Mouse (Mus musculus): Measurements from ENCODE around the gene Cdk8. TPM values are rescaled to one million over a fixed set of nuclear protein-coding genes. Genes with fewer than 3 reads are reported as not detected.

Gene Cdk8
- polyA plus RNA-seq, 1 experiment = 31.7 TPM

GRCm38 (mm10) chr5:146349183-146349582 is 118.2 kb downstream of the Cdk8 start:
- H3K27ac ChIP-seq (ENCODE audit: insufficient read depth, low read depth, low read length) = no peak overlapping the region
- H3K4me3 ChIP-seq (ENCODE audit: low read depth, low read length) = no peak overlapping the region

GRCm38 (mm10) chr5:146350784-146351183 is 119.8 kb downstream of the Cdk8 start:
- TF ChIP-seq POLR2A (IDR thresholded peaks at IDR 0.05; ENCODE audit: low read depth, low read length) = no peak
- Histone ChIP-seq H3K4me3 (ENCODE audit: low read depth, low read length) (no peak overlapping the region), H3K27me3 (ENCODE audit: control insufficient read depth, insufficient read depth, low read length) (no peaks in the 10 kb centered on the region), H3K4me1 (ENCODE audit: control insufficient read depth, insufficient read depth, insufficient read length, low read length) (no peaks in the 10 kb centered on the region), H3K27ac (ENCODE audit: insufficient read depth, low read depth, low read length) (no peak overlapping the region), H3K36me3 (ENCODE audit: control insufficient read depth, insufficient read depth, low read length) (no peaks in the 10 kb centered on the region)
- 80% methylated on average over 11 of the region's 11 CpGs for WGBS

More at GRCm38 (mm10) chr5:146349183-146349582, 118.2 kb downstream of the Cdk8 start:
- no peaks in the 10 kb centered on the region for H3K4me1 ChIP-seq (ENCODE audit: control insufficient read depth, insufficient read depth, insufficient read length, low read length)
- 65% methylated on average over 3 of the region's 3 CpGs for WGBS
- TF ChIP-seq CTCF (IDR thresholded peaks at IDR 0.05; ENCODE audit: extremely low read depth, insufficient read length, insufficient replicate concordance, low read depth, low read length) (no peak), POLR2A (IDR thresholded peaks at IDR 0.05; ENCODE audit: low read depth, low read length) (no peak)
- H3K36me3 ChIP-seq (ENCODE audit: control insufficient read depth, insufficient read depth, low read length) = no peaks in the 10 kb centered on the region
- H3K27me3 ChIP-seq (ENCODE audit: control insufficient read depth, insufficient read depth, low read length) = no peaks in the 10 kb centered on the region

- no peaks in the 10 kb centered on the region for H3K36me3 ChIP-seq (ENCODE audit: control insufficient read depth, insufficient read depth, low read length)
- no peaks in the 10 kb centered on the region for H3K4me1 ChIP-seq (ENCODE audit: control insufficient read depth, insufficient read depth, insufficient read length, low read length)
- H3K27ac ChIP-seq (ENCODE audit: insufficient read depth, low read depth, low read length) = no peak overlapping the region
- H3K27me3 ChIP-seq (ENCODE audit: control insufficient read depth, insufficient read depth, low read length) = no peaks in the 10 kb centered on the region
- WGBS = 81% methylated on average over 7 of the region's 7 CpGs
- H3K4me3 ChIP-seq (ENCODE audit: low read depth, low read length) = no peak overlapping the region
- no peak for TF ChIP-seq POLR2A (IDR thresholded peaks at IDR 0.05; ENCODE audit: low read depth, low read length)
- TF ChIP-seq CTCF (IDR thresholded peaks at IDR 0.05; ENCODE audit: extremely low read depth, insufficient read length, insufficient replicate concordance, low read depth, low read length) = no peak
Observed at GRCm38 (mm10) chr5:146352006-146352405, 121.0 kb downstream of the Cdk8 start.

Other genes with a start within 250 kb of the Cdk8 start
- 5.2 and 8.3 TPM in 2 replicates for gene Cyp3a25, start 221.6 kb upstream of the Cdk8 start, polyA plus RNA-seq (2012; rRNA removed)
- gene Cyp3a59, start 152.0 kb upstream of the Cdk8 start, polyA plus RNA-seq (2012; rRNA removed) = 0.06 and 0.08 TPM in 2 replicates
- gene Gm5565, start 70.7 kb upstream of the Cdk8 start, polyA plus RNA-seq (2012; rRNA removed) = not detected in 2 replicates
- gene Gm6309, start 60.5 kb upstream of the Cdk8 start, polyA plus RNA-seq (2012; rRNA removed) = not detected in 2 replicates
- 0.14 and 0.33 TPM in 2 replicates for gene 1700001J03Rik, start 45.9 kb upstream of the Cdk8 start, polyA plus RNA-seq (2012; rRNA removed)
- 6.1 and 12.9 TPM in 2 replicates for gene Rnf6, start 9.7 kb upstream of the Cdk8 start, polyA plus RNA-seq (2012; rRNA removed)
- 0.86 and 1.1 TPM in 2 replicates for gene Wasf3, start 153.8 kb downstream of the Cdk8 start, polyA plus RNA-seq (2012; rRNA removed)